Mouse (Mus musculus): ENCODE measurements around the gene Barx1.
A peak's percentile ranks its signal among the peaks of the same experiment; 100 is the strongest.

Gene Barx1

DNA sequence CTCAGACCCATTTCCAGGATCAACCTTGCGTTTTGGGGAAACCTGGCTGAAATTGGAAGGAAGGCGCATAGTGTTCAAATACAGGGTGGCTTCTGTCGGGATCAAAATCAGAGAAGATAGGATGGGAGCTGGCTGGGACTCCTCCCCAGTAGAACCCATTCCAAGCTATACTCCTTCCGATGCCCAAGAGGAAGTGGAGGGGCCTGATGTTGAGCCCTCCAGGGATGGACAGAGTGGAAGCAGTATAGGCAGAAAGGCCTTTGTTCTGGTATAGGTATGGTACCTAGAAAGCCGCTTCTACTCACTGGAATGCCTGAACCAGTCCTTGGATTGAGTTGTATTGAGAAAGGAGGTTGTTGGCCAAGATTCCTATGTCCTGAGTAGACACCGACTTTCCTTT, 2.1 kb upstream of the Barx1 start:
- no peak for DNase-seq

DNA sequence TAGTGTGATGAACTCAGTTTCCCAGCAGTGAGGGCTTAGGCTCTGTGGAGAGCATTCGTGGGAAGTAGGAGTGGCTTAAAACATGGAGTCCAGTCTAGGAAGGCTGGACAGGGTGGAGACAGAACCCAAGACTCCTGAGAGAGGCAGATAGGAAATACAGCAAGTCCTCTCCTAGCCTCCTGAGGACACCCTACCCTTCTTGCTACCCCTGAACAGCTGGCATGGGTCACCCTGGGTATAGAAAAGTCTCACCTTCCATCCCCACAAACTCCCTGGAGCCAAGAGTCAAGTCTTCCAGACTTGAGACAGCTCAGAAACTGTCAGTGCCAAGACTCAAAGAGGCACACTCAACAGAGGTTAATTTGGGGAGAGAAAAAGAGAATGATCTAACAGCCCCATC, 1.2 kb upstream of the Barx1 start:
- no peak for DNase-seq

DNA sequence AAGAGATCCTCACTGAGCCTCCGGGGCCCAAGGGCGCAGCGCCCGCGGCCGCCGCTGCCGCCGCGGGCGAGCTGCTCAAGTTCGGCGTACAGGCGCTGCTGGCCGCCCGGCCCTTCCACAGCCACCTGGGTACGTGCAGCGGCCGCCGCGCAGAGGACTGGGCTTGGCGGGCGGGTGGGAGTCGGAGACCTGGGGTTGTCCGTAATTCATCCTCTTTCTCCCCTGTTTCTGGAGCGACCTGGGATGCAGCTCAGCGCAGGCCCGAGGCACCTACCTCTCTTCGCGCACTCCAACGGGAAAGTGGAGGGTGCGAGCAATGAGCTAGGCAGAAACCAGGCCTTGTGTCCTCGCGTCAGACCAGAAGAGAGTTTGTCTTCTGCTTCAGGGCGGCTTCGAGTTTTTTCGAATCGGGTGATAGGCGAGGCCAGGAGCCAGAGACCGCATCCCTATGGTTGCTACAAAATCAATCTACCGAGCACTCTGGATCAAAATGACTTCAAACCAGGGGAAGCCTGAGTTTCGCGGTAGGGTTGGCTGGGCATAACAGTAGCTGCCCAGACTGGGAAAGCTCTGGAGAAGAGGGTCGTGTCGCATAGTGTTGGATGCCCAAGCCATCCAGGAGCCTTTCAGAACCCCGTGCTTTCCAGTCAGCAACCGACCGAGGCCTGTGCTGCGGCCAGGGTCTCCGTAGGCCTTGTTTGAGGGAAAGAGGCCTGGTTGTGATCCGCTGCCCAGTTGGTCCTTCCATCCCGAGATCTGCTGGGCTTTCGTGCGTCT, 601 bp downstream of the Barx1 start:
- no peak for DNase-seq

DNA sequence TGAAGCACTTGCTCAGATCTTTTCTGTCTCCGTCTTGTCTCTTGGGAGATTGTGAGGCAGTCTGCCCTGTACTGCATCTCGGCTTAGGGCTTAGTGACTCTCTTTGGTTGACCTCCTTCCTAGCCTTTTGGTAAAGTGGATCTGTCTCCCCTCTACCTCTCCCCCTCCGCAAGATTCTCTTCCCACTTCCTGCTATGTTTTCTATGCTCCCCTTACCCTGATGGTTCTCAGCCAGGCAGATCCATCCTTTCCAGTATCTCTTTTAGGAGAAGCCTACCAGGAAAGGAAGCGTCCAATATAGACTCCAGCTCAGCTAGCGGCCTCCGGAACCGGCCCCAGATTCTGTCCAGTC, 1.2 kb downstream of the Barx1 start:
- no peak for DNase-seq

DNA sequence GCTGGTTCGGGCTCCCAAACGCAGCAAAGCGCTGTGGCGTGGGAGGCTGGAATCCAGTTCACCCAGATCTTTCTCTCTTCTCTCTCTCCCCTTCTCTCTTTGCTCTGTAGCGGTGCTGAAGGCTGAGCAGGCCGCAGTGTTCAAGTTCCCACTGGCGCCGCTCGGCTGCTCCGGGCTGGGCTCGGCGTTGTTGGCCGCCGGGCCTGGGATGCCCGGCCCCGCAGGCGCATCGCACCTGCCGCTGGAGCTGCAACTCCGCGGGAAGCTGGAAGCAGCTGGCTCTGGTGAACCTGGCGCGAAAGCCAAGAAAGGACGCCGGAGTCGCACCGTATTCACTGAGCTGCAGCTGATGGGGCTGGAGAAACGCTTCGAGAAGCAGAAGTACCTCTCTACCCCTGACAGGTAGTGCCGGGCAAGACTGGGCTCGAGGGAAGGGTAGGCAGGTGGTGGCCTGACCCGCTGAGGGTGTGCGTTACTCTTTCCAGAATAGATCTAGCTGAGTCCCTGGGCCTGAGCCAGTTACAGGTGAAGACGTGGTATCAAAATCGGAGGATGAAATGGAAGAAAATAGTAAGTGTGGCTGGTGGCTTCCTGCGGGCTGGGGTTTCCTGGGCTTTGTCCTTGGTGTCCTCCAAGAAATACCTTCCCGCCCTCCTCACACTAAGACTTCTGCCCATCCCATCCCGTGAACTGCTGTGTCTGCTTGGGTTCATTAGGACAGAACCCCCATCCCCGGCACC, 2.3 kb downstream of the Barx1 start:
- DNase-seq, result no peak

DNA sequence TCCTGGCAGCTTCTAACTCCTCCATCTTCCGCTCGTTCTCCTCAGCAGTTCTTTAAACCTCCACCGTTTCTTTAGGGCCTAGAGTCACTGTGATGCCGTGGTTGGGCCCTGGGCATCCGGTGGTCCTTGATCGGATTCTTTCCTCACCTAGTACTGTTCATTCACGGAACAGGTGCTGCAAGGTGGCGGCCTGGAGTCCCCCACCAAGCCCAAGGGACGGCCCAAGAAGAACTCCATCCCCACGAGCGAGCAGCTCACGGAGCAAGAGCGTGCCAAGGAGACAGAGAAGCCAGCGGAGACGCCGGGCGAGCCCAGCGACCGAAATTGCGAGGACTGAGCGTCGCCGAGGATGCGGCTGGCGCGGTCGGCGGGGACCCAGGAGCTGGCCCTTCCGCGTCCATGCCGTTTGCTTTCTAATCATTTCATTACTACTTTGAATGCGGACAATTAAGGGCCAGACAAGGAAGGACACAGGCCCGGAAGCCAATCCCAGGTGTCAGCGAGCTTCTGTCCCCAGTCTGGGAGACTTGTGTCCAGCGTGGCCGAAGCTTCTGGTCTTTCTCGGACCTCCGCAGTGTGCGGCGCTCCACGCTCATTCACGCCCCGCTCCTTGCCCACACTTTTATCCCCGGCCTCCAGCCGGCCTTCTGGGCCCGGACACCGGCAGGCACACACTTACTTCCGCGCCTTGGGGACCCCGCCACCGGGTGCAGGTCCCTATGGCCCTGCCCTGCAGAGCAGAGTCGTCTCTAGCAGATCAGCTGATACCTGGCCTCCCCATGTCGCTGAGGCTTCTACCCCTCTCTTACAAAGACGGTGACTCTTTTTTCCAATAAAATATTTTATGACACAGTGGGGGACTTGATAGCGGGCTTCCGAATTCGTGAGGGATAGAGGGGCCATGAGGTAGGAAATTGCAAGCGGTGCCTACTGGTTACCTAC, 3.1 kb downstream of the Barx1 start:
- DNase-seq, result no peak

DNA sequence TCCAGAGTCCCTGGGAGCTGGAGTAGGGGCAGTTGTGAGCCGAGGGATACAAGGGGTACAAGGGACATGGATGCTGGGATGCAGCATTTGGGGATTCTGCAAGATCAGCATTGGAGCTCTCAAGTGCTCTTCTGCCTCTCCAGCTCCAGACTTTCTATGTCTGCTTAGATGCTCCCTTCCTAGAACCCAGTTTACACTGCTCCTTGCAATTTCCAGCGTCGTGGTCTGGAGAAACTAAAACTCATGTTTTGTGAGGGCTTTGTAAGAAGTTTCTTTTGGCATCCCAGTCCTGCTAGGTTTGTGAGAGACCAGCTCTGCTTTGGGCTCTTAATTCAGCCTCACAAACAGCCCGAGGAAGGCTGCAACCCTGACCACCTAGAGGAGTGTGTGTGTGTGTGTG, 4.7 kb downstream of the Barx1 start:
- no peak for DNase-seq

DNA sequence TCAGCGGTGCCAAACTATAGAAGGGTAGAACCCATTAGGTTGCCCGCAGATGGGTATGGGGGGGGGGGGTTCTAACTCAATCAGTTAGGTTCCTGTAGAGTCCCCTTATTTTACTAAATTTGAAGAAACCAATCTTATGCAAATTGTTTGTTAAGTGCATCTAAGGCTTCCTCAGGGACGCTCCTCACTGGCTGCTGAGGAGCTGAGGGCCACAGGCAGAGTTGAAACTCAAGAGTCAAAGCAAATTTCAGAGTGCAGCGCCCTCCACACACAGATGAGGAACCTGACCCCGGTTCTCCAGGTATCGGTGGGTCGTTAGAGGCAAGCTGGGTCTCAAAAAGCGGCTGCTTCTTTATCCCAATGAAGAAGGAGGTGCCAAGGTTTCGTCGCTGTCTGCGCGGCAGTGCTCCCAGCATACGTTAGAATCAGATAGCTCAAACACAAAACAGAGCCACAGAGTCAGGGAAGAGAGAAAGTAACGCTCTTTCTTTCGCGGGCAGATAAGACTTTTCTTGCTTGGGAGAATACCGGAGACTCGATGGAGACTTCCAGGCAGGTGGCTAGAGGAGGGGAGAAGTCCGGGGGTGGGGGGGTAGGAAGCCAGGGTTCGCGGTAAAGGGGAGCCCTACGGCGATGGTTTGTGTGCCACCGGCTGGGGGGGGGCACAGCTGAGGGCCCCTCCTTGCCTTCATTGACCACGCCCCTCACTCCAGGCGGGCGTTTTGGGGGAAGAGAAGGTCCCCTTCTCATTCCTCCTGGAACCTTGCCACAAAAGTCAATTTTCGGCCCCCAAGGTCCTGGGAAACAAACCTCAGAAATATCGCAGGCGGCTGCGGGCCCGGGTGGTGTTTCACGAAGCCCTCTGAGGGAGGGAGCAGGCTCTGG, 5.5 kb downstream of the Barx1 start:
- DNase-seq, result no peak

DNA sequence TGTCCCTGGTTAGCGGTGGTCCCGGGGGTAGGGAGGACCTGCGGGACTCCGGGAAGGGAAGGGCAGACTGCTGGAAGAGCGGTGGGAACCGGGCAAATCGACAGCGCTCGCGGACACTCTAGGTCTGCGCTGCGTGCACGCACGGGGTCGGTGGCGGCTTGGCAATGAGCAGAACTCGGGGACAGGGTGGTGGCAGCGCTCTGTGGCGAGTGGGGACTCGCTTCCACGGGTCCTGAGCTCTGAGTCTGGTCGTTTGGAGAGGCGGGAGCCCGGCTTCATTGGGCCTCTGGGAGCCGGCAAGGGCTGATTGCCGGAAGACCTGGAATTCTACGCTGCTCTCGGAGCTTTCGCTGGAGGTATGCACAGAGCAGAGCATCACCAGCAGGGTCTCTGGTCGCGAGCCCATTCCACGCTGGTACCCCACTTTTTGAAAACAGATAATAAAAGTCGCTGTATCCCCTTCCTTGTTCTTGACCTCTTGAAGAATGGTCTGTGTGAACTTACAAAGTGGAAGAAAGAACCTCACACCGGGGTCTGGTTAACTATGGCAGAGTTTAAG, 6.3 kb downstream of the Barx1 start:
- no peak for DNase-seq

DNA sequence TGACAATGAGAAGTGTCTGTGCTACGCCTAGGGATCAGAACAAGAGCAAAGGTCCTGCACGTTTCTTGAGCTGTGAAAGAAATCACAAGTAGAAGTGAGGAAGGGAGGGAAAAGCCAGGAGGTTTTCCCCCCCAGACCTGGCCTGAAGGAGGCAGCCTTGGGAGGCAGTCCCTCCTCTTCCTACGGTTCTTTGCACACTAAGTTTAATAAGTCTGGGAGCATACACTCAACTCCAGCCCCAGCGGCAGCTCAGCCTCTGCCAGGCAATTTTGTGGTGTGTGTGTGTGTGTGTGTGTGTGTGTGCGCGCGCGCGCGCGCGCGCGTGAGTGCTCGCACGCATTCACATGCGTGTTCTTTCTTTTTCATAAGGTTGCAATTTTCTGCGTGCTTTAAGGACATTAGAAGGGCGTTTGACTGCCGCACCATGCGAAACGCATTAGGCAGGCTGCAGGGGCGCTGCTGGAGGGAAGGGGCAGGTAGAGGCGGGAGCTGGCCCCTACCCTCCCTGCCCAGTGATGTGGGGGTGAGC, 9.6 kb downstream of the Barx1 start:
- DNase-seq, result no peak

DNA sequence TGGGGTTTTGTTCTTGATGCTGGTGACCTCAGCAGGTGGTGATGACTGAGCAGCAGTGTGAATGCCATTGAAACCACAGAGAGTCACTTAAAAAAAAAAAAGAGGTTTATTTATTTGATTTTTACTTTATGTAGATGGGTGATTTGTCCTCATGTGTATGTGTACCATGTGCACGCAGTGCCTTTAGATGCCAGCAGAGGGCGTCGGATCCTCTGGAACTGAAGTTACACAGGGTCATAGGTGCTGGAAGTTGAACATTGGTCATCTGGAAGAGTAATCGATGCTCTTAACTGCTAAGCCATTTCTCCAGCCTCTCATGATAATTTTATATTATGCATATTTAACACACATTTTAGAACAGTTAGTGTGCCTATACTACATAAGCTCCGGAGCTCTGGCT, 11.8 kb downstream of the Barx1 start:
- no peak for DNase-seq

DNA sequence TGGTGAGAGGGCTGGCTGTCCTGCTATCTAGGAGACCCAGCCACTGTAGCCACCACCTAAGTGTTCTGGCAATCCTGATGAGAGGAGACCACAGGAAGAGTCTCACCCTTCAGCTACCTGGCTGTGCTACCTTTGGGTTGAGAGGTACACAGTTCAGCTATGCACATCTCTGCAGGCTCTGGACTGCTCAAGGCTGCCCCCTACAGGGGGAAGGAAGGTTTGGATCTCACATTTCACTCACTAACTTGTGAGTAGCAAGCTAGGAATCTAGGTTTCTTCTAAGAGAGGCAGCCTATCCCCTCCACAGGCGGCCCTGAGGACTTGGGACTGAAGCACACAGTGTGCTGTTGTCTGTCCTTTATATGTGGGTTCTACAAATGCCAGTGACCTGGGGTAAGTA, 16.6 kb downstream of the Barx1 start:
- peak in 1 of 2 experiments; percentile 17 for DNase-seq

DNA sequence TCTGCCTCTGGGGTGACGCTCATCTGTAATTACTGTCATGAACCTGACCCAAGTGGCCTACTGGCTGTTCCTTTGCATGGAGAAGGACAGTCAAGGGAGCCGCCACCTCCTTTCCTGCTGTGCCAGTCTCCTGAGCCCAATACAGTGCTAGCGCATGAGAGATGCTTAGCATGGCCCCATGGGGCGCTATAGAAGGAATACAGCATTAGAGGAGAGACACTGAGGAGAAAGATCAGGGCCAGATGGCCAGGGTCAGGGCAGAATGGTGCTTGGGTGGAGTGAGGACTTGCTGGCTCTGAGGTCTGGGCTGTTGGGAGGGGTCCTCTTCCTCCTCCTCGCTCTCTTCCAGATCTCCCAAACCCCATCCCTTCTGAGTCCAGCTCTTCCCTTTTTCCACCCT, 23.9 kb downstream of the Barx1 start:
- no peak for DNase-seq

DNA sequence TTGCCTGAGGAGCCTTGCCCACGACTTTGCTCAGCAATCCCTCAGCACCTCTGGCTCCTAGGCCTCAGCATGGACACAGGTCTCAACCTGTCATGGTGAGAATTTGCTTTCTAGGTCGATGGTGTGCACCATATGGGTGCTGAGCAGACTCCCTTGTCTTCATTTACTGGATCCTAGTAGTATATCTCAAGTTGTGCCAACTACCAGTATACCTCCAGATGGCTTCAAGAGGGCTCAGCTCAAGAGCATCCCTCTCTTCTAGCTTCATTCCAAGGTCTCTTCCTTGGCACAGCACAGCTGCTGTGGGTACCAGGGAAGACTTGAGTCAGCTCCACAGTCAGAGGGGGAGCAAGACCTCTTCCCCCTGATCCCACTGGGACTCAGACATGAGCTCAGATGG, 29.2 kb downstream of the Barx1 start:
- DNase-seq, result no peak

DNA sequence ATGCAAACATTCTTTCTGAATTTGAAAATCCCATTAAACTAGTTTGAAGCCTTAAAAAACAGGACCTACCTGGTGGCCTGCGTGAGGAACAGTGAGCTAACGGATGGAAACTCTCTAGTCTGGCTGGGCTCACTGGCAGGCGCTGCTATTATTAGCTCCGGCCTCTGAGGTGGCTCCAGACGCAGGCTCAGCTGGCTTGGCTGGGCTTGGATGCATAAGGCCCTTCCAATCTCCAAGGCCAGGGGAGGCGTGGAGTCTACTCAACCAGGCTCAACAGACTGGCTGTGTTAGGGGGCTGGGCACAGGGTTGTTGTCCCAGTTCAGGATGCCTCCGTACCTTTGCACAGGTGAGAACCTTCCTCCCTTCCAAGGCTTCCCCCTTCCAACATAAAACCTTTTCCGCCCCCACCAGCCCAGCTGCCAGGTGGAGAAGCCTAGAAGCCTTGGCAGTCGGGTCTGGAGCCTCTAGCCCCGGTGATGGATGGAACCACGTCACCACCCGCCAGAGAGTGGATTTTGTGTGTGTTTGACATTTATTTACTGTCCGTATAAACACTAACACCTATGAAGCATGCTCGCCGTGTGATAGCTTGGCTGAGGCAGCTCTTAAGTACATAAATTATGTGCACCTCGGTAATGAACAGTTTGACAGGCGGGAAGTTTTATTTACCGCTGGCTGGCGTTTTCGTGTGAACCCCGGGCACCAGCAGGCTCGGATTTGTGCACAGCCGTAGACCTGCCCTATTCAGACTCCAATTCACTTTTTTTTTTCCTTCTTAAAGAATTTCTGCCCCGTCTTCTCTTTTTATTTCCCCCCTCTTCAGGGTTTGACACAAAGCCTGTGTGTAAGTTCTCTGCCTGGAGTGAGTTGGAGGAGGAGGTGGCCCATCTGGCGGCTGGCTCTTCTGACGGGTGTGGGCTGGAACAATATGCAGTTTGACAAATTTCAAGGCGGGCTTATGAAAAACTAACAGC, 31.6 kb downstream of the Barx1 start:
- peak in 1 of 2 experiments; percentile 8 for DNase-seq

DNA sequence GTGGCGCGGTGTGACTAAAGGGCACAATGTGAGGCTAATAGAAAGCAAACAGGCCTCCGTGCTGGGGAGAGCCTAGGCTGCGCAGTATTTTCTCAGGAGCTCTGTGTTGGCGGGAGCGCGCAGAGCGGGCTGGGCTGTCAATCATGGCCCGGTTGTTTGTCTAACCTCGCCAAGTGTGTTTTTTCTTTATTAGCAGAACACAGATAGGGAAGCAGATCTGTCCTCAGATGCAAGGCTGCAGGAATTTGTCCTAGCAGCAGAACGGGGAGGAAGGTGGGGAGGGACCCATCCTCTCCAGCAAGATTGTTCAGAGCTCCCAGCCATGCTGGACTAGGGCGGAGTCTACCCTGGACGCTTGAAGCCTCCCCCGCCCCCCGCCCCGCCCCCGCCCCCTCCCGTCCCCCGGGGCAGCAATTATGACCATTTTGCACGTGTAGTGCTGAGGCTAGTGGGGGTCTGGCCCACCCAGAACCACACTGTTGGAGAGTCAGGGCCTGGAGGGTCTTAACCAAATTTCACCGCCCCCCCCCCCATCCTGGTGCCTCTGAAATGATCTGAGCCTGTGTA, 43.7 kb downstream of the Barx1 start:
- no peak for DNase-seq

DNA sequence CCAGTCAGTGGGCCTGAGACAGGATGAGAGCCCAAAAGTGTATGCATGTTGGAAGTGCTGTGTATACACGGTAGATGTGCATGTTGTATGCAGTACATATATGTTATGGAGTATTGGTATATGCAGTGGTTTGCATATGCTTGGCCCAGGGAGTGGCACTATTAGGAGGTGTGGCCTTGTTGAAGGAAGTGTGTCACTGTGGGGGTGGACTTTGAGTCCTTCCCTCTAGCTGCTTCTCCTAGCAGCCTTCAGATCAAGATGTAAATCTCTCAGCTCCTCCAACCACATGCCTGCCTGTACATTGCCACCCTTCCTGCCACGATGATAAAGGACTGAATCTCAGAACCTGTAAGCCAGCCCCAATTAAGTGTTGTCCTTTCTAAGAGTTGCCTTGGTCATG, 49.9 kb downstream of the Barx1 start:
- no peak for DNase-seq

DNA sequence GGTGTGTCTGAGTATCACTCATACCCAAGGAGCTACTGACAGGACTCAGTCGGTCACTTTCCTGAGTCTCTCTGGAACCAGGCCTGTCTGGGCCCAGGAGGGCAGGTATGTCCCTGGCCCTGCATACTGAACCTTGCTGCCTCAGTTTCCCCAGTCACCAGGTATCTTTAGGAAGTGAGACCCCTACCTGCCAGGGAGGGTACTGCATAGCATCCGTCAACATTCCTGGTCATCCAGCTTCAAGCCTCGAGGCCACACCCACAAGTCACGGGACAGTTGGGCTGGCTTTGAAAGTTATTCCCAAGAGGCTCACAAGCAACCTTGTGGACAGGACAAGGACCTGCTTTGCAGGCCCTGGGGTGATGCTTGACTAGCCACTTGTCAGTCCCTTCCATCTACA, 53.3 kb downstream of the Barx1 start:
- no peak for DNase-seq

All from lung, adult 18-20 months (tissue).